Comparison of ENCODE assay signal across 14 mouse cellular contexts in the genomic region with DNA sequence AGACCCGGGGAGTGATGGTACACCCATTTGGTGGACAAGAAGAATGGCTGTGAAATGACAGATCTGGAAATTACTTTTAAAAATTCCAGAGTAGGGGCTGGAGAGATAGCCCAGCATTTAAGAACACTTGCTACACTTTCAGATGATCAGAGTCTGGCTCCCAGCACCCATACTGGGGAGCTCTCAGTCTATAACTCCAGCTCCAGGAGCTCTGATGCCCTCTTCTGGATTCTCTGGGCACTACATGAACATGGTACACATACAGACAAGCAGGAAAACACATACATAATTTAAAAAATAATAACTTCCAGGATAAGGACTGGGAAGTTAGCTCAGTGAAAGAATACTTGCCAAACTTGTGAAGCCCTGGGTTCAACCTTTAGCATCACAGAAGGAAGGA. TPM values are rescaled to one million over a fixed set of nuclear protein-coding genes. Genes with fewer than 3 reads are reported as not detected.
A peak's percentile ranks its signal among the peaks of the same experiment; 100 is the strongest.
DNase-seq lines count a peak whose midpoint lies in the region; ATAC-seq and TF ChIP-seq lines count a peak whose summit lies in the region.
"Had no signal": no experiment of that assay in that cellular context is flagged by ENCODE, and none has a peak within 500 bp of the region (broad histone marks: within the 10 kb centered on the region; RNA-seq: fewer than 3 reads in every experiment).

No protein-coding gene starts in this region.

- peaks cover 16% of the 10 kb centered on the region; the same call in 1 of the 2 replicates for H3K36me3 ChIP-seq in midbrain, postnatal 0 days (ENCODE audit: insufficient read depth, low read length)
- peaks cover 47% of the 10 kb centered on the region for H3K36me3 ChIP-seq in midbrain, embryonic 13.5 days
- peaks cover 11% of the 10 kb centered on the region; the same call in 1 of the 2 replicates for H3K36me3 ChIP-seq in stomach, postnatal 0 days (ENCODE audit: control insufficient read depth, insufficient read depth, low read length)
- H3K36me3 ChIP-seq in limb, embryonic 10.5 days: peaks cover 63% of the 10 kb centered on the region

- H3K27ac ChIP-seq in midbrain, postnatal 0 days (ENCODE audit: low read depth, low read length): no peak overlapping the region
- H3K27ac ChIP-seq in midbrain, embryonic 13.5 days: no peak overlapping the region
- H3K27ac ChIP-seq in stomach, postnatal 0 days (replicated peaks): no peak overlapping the region
- no peak overlapping the region for H3K27ac ChIP-seq in limb, embryonic 10.5 days
- H3K27ac ChIP-seq: heart, embryonic 15.5 days; liver, embryonic 15.5 days had no signal

- POLR2A ChIA-PET in Patski (lab: Charles Lee): no interaction called here

- no peak overlapping the region for H3K4me2 ChIP-seq in midbrain, postnatal 0 days (ENCODE audit: low read depth, low read length, poor library complexity, severe bottlenecking)
- no peak overlapping the region for H3K4me2 ChIP-seq in midbrain, embryonic 13.5 days (replicated peaks)
- H3K4me2 ChIP-seq in stomach, postnatal 0 days (replicated peaks; ENCODE audit: low read depth): no peak overlapping the region
- H3K4me2 ChIP-seq: heart, embryonic 15.5 days; liver, embryonic 15.5 days had no signal

- no peak overlapping the region for H3K9ac ChIP-seq in midbrain, postnatal 0 days (replicated peaks; ENCODE audit: low read length, poor library complexity, severe bottlenecking)
- no peak overlapping the region for H3K9ac ChIP-seq in midbrain, embryonic 13.5 days (replicated peaks)
- no peak overlapping the region for H3K9ac ChIP-seq in stomach, postnatal 0 days (ENCODE audit: low read length)
- H3K9ac ChIP-seq: heart, embryonic 15.5 days; liver, embryonic 15.5 days had no signal

- H3K9me3 ChIP-seq in midbrain, postnatal 0 days (ENCODE audit: low read length): no peaks in the 10 kb centered on the region
- H3K9me3 ChIP-seq in midbrain, embryonic 13.5 days: no peaks in the 10 kb centered on the region
- H3K9me3 ChIP-seq in stomach, postnatal 0 days (ENCODE audit: control insufficient read depth, low read length): no peaks in the 10 kb centered on the region
- no peaks in the 10 kb centered on the region for H3K9me3 ChIP-seq in limb, embryonic 10.5 days (replicated peaks)
- H3K9me3 ChIP-seq: heart, embryonic 15.5 days; liver, embryonic 15.5 days had no signal

- no peak for ATAC-seq in midbrain, postnatal 0 days (ENCODE audit: low FRiP score)
- no peak for ATAC-seq in midbrain, embryonic 13.5 days
- ATAC-seq in Patski: no peak
- ATAC-seq in stomach, postnatal 0 days (ENCODE audit: low FRiP score, low TSS enrichment): no peak

- peak; percentile 63 for DNase-seq in heart, adult 11 months
- no peak for DNase-seq in heart, postnatal 4 days
- DNase-seq in midbrain, postnatal 0 days (ENCODE audit: low spot score): no peak
- no peak for DNase-seq in Patski (ENCODE audit: low read depth, low spot score)
- no peak for DNase-seq in stomach, postnatal 0 days (ENCODE audit: low spot score)
- DNase-seq in limb, embryonic 10.5 days (ENCODE audit: low spot score): no peak
- DNase-seq in layer of hippocampus, postnatal 14 days (ENCODE audit: low spot score in 2 of 2): no peak
- DNase-seq: cerebellum, adult 9-10 months; layer of hippocampus, adult 9-11 months; midbrain, embryonic 14.5 days had no signal

- CTCF ChIA-PET in Patski (lab: Charles Lee): interaction anchor here (1.0 to 5.7 kb wide), 7 partner anchors 9 to 95 kb away, joined by 3 to 40 read pairs (median 4); no protein-coding TSS in a partner anchor

- WGBS in midbrain, postnatal 0 days: 97% methylated on average over 1 of the region's 1 CpGs
- 97% methylated on average over 1 of the region's 1 CpGs for WGBS in midbrain, embryonic 13.5 days
- WGBS in stomach, postnatal 0 days: 94% methylated on average over 1 of the region's 1 CpGs
- 98% methylated on average over 1 of the region's 1 CpGs for WGBS in limb, embryonic 10.5 days

- no peaks in the 10 kb centered on the region for H3K27me3 ChIP-seq in midbrain, postnatal 0 days (ENCODE audit: insufficient read depth, low read length)
- no peaks in the 10 kb centered on the region for H3K27me3 ChIP-seq in midbrain, embryonic 13.5 days
- H3K27me3 ChIP-seq in Patski: no peaks in the 10 kb centered on the region
- no peaks in the 10 kb centered on the region for H3K27me3 ChIP-seq in stomach, postnatal 0 days (ENCODE audit: control insufficient read depth, insufficient read depth, low read length)
- no peaks in the 10 kb centered on the region for H3K27me3 ChIP-seq in limb, embryonic 10.5 days (ENCODE audit: low read depth, poor library complexity, severe bottlenecking)
- H3K27me3 ChIP-seq: heart, embryonic 15.5 days; liver, embryonic 15.5 days had no signal

- H3K4me3 ChIP-seq in midbrain, postnatal 0 days (ENCODE audit: low read depth, low read length): no peak overlapping the region
- no peak overlapping the region for H3K4me3 ChIP-seq in midbrain, embryonic 13.5 days (replicated peaks)
- no peak overlapping the region for H3K4me3 ChIP-seq in stomach, postnatal 0 days (ENCODE audit: low read depth, low read length)
- no peak overlapping the region for H3K4me3 ChIP-seq in limb, embryonic 10.5 days
- H3K4me3 ChIP-seq: heart, embryonic 15.5 days; liver, embryonic 15.5 days had no signal

- H3K4me1 ChIP-seq in midbrain, postnatal 0 days (ENCODE audit: insufficient read depth, low read length): no peaks in the 10 kb centered on the region
- H3K4me1 ChIP-seq in midbrain, embryonic 13.5 days (replicated peaks): no peaks in the 10 kb centered on the region
- no peaks in the 10 kb centered on the region for H3K4me1 ChIP-seq in stomach, postnatal 0 days (replicated peaks; ENCODE audit: control insufficient read depth, insufficient read depth)
- H3K4me1 ChIP-seq in limb, embryonic 10.5 days: no peaks in the 10 kb centered on the region
- H3K4me1 ChIP-seq: heart, embryonic 15.5 days; liver, embryonic 15.5 days had no signal

- in situ Hi-C loops in Patski (cut with MboI; ENCODE audit: low pct_unique_long_range_greater_than_20kb): loop anchor here (5.0 kb wide), 2 partner anchors 49 to 139 kb away; no protein-coding TSS in a partner anchor

- peak; percentile 44 for TF ChIP-seq CTCF in midbrain, postnatal 0 days (IDR thresholded peaks at IDR 0.05)
- peak; percentile 71 for TF ChIP-seq CTCF in Patski (IDR thresholded peaks at IDR 0.05)
- TF ChIP-seq CTCF in stomach, postnatal 0 days (IDR thresholded peaks at IDR 0.05; ENCODE audit: low read depth): peak; percentile 50

- TF ChIP-seq EP300 in stomach, postnatal 0 days (optimal IDR thresholded peaks at IDR 0.05): no peak

RNA-seq across cellular contexts. Expression of gene Riiad1, which starts 26.5 kb away (rescaled TPM):
- 1 to 10 TPM; 1.3 to 2.5 TPM for total RNA-seq in heart, postnatal 4 days (2021)
- total RNA-seq in midbrain, postnatal 0 days (2014; rRNA removed): 6.6 and 6.7 TPM in 2 replicates
- 19.4 and 23.3 TPM in 2 replicates for polyA plus RNA-seq in midbrain, postnatal 0 days (2015; fragmentation: Nextera tagmentation; extraction: Ambion mirVana)
- 24.3 and 26.1 TPM in 2 replicates for polyA plus RNA-seq in midbrain, embryonic 13.5 days (2015; fragmentation: Nextera tagmentation; extraction: Ambion mirVana)
- polyA plus RNA-seq in Patski (2021): 0.19 TPM
- 3.2 and 3.5 TPM in 2 replicates for polyA plus RNA-seq in stomach, postnatal 0 days (2015; fragmentation: Nextera tagmentation; extraction: Ambion mirVana)
- 1.4 and 1.8 TPM in 2 replicates for polyA plus RNA-seq in limb, embryonic 10.5 days (2016; fragmentation: Nextera tagmentation; extraction: Ambion mirVana)
- 1 to 10 TPM; 6.0 to 7.1 TPM for total RNA-seq in layer of hippocampus, postnatal 14 days (2021)
- total RNA-seq: neutrophil, adult 5-6 weeks had no signal

RNA-seq across cellular contexts. Expression of gene Celf3, which starts 28.6 kb away (rescaled TPM):
- under 1 TPM; 0.19 to 0.25 TPM for total RNA-seq in heart, postnatal 4 days (2021)
- 203 and 205 TPM in 2 replicates for total RNA-seq in midbrain, postnatal 0 days (2014; rRNA removed)
- polyA plus RNA-seq in midbrain, postnatal 0 days (2015; fragmentation: Nextera tagmentation; extraction: Ambion mirVana): 187 and 219 TPM in 2 replicates
- polyA plus RNA-seq in midbrain, embryonic 13.5 days (2015; fragmentation: Nextera tagmentation; extraction: Ambion mirVana): 396 and 399 TPM in 2 replicates
- polyA plus RNA-seq in Patski (2021): 0.17 TPM
- polyA plus RNA-seq in stomach, postnatal 0 days (2015; fragmentation: Nextera tagmentation; extraction: Ambion mirVana): 11.0 and 11.6 TPM in 2 replicates
- 1.4 and 1.5 TPM in 2 replicates for polyA plus RNA-seq in limb, embryonic 10.5 days (2016; fragmentation: Nextera tagmentation; extraction: Ambion mirVana)
- total RNA-seq in layer of hippocampus, postnatal 14 days (2021): 100 to 1,000 TPM; 205 to 208 TPM

Comparison
In these comparisons a context has a peak if more than half of its experiments do, and no peak if none do; other contexts are left out.
1. RNA of gene Celf3, which starts 28.6 kb away (polyA plus RNA-seq): 396 to 399 TPM in midbrain, embryonic 13.5 days and 187 to 219 TPM in midbrain, postnatal 0 days; 11.0 to 11.6 TPM in stomach, postnatal 0 days, 1.4 to 1.5 TPM in limb, embryonic 10.5 days and 0.17 TPM in Patski (single experiment); every median in the first group is over 10 times any median in the second.
2. Peak in every context shown above with its lines, with median percentiles within 50 percentile points of each other: CTCF ChIP-seq.